Mouse (Mus musculus) layer of hippocampus, postnatal 14 days (tissue): ENCODE measurements at regions not wholly inside any gene's neighbourhood (a gene's known extent, or its start where the extent isn't known, plus 50 kb on each side); places are given as distances from the start of the nearest gene placed in this dataset.

ENCODE experiments used
- DNase-seq, 2 experiments: peaks; one replicate each; pipeline ENCODE4 v3.0.0; 2021 to 2022; ENCODE audit warnings: low spot score in 2 of 2, mixed read lengths in 1 of 2

DNA sequence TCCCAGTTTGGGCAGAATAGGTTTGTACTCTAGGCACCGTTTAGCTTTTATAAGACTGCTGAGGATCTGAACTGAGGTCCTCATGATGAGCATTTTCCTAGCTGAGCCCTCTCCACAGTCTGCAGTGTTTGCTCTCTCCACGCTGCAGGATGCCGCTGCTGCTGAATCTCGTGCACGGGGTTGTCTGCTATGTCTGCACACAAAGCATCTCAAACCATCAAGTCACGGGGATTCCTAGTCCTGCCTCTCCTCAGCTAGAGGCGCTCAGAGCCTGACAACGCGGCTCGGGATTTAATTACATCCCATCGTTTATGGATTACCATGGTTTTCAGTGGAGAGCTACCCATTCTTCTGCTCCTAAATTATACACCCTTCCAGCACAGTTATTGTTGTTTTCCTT is 175.6 kb downstream of the Rnf144b start:
- DNase-seq, result no peak

DNA sequence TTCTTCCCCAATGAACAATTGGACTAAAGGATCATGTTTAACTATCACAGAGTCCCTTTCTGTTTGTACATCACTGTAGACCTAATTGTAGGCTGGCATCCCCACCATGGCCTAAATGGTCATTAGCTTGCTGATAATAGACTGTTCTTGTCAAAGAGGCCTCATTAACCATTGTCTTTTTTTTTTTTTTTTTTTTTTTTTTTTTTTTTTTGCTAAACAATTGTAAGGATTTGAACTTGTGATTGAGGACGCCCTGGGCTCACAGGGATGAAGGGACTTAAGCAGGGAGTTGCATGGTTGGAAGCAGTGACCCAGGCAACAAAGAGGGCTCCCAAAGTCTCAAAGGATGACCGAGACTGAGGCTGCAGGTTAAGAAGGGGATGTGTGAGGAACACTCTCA is 178.0 kb downstream of the Rnf144b start:
- no peak for DNase-seq

DNA sequence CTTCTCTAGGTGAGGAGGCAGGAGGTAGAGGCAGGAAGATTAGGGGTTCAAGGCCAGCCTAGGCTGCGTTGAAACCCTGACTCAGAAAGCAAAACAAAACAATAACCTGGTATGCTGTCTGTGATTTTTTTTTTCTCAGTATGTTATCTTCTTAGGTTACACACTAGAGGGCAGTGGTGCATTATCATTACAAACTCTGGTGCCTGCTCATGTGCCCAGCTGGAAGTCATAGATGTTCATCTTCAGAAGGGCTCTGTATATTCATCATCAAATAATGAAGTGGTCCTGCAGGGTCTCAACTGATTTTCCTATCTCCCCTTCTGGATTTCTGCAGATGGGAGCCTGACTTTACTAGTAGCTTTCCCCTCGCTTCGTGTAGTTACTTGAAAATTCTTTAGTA is 178.6 kb downstream of the Rnf144b start:
- DNase-seq, result peak in 1 of 2 experiments; percentile 67

DNA sequence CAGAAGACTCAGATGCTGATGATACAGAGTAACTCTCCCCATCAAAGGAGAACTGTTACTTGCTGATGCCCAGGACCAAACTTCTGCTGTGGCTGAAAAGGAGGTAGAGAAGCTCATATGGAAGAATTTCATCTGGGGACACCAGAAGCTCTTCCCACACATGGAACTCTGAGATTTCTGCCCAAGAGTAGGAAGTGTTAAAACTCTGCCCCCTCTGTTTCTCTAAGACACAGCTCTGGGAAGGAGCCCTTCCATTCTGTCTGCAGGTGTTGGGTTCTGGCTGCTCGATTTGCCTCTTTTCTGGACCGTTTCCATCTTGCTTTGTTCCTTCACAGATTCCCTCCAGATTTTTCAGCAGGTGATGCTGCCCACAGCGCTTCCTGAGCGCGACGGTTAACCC is 187.0 kb downstream of the Rnf144b start:
- DNase-seq, result no peak

DNA sequence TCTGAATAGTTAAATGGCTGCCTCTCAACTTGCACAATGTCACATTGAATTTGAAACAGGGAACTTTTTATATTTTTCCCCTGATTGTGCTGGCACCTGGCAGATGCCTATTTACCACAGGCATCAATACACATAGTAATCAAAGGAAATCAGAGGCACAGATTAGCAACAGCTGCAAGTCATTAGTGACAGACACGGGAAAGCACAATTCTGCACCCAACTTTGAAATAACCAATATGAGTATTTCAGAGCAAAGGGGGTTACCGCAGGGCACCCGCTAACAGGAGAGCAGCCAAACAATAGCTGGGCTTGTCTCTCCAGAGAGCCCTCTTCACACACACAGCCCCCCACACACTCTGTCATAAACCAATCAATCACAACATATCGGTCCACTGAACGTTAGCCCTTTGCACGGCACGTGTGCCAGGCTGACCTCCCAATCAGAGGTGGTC is 188.3 kb downstream of the Rnf144b start:
- peak in 1 of 2 experiments; percentile 31 for DNase-seq

DNA sequence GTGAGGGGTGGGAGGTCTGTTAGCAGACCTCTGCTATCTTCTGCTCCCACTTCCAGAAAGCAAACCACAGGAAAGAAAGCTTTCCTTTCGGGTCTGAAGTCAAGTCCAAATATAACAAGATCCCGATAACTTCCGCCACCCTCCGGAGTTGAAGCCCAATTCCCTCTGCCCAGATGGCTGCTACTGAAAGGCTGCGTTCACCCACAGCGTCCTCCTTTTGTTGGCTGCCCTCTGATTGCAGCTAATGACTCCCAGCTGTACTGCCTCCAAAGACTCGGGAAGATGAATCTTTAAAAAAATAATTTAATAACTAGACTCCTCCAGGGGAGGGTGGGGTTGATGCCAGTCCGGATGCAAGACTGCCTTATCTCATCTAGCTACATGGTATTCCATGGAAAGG is 197.1 kb downstream of the Rnf144b start:
- DNase-seq, result no peak

DNA sequence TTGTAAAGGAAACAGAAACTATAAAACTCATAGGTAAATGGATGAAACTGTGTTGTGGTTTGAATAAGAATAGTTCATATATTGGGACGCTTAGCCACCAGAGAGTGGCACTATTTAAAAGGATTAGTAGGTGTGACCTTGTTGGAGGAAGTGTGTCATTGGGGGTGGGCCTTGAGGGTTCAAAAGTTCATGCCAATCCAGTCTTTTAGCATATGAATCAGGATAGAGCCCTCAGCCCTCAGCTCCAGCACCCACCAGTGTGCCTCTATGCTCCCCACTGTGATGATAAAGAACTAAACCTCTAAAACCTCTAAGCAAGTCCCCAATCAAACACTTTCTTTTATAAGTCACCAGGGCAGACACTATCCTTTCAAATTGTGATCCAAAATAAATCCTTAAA is 199.4 kb downstream of the Rnf144b start:
- DNase-seq, result no peak

DNA sequence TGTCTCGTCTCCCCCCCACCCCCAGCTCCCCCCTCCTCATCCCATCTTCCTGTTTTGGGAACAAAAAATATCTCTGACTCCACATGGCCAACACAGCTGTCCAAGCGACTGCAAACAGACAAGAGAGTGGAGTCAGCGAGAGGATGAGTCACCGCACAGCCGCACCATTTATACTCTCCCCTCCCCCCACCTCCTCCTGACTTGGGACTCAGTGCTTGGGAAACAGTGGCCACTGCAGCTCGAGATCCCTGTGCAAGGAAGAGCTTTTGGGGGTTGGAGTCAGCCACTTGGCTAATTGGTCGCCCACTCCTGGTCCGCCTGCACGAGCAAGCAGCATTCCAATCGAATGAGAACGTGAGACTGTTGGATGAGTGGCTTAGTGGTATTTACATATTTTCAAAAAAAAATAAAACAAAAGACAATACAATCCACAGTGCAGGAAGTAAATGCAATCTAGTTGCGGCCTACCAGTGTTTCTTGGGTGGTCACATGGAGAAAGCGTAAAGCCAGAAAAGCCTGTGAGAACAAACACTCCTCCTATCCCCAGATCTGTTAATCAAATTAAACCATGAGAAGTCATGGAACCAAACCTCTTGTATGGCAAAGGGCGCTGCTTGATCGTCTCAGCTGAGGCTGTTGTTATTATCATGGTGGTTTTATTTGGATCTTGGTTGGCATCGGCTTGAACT is 213.7 kb downstream of the Rnf144b start:
- peak; percentile 35 to 44 for DNase-seq

DNA sequence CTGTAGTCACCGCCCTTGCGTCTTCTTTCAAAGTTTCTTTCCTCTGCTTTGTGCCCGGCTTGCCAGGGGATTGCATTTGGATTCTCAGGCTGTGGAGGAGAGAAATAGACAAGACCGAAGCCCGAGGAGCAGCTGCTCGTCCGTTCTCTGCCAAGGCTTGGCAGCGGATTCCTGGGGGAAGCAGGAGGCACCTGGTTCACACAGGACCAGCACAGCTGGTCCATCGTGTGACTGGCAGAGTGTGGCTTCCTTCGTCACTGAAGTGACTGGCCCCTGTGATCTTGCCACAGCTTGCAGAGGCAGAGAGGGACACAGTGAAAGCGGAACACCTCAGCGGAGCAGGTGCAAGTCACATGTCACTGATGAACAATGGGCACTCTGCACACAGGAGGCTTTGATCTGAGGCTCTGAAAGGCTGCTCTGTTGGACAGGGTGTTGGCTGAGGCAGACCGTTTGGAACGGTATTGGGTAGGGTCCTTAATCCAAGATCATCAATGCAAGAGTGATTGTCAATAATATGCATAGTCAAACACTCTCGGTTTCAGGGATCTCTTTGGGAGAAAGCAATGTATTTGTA is 214.5 kb downstream of the Rnf144b start:
- DNase-seq, result peak; percentile 26 to 37

DNA sequence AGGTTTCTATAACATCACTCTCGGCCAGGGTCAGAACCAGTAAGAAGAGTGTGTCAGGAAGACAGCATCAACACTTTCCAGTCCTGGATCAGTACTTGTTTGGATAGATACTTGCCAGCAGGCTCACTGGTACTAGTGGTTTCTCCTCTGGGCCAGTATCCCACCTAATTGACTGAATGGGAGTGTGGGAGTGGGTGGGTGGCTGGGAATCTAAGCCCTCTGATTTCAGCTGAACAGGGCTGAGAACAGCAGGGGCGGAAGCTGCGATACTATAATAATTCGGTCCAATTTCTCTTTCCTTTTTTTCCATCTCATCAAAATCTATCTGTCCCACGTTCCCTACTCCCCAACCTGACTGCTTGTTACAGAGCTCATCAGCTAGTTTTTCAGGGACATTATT is 217.0 kb downstream of the Rnf144b start:
- DNase-seq, result peak in 1 of 2 experiments; percentile 53

DNA sequence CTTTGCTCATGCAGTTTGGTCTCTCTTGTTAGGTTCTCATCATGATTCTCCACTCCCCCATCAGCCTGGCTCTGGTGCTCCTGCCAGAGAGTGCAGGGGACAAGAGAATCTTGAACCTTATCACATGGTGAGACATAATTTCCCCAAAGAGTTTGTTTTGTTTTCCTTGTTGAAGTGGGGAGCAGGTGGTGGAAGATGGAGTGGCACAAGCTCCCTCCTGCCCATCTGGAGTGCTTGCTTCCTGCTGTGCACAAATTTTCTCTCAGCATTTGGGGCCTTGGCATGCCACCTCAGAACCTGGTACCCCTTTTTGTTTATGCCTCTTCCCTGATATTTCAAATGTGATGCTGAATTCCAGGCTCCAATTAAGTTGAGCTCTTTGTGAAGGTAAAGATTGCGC is 219.9 kb downstream of the Rnf144b start:
- DNase-seq, result peak in 1 of 2 experiments; percentile 41

DNA sequence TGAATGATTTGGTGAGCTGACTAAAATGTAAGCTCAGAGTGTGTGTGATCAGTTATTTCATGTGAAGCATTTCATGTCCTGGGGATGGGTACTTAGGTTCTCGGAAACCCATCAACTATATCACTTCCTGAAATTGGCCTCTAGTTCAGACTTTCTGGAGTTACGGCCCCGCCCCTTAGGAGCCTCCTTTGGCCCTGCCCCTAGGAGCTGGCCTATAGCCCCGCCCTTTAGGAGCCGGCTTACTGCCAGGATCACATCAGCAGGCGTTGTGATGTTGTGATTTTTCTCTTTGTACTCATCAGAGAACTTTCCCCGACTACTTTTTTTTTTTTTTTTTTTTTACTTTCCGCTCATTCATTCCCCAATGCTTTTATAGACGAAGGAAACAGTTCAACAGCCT is 223.1 kb downstream of the Rnf144b start:
- no peak for DNase-seq

DNA sequence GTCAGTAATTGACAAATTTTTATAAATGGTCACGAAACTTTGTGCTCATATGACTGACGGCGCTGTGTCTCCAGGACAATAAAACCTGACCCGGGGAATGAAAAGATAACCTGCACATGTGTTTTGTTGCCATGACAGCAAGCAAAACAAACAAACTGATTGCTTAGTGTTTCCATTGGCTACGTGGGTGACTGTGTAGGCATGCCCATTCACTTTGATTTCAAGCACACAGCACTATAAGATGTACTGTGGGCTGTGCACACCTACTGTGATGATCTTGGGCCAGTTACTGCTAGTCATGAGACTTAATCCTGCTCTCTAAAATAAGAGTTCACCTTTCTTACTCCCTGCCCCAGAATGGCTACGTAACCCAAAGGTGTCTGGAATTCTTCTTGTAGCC is 225.4 kb downstream of the Rnf144b start:
- no peak for DNase-seq

DNA sequence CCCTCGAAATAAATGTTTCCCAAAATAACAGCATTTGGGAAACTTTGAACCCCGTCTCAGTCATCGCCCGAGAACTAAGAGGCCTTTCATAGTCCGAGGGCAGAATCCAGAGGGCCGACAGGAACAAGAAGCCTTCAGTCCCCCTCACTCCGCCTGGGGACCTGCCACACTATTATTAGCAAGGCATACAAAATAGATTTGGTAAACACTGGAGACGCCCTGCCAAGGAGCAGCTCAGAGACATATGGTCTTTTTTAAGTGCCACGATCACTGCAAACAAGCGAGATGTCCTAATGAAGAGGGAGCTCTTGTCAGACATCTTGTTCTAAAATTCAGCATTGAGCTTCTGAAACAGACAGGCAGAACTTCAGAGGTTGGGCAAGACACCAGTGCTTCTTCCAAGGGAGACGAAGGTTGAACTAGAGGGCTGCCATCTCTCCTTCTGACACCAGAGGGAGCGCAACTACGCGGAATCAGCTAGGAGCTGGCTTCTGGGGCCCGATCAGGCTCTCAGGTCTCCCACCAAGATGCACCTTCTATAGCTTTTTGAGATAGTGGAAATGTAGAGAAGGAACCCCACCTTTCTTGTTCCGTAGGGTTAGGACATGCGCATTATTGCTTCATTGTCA is 226.2 kb downstream of the Rnf144b start:
- DNase-seq, result peak; percentile 80 to 88

DNA sequence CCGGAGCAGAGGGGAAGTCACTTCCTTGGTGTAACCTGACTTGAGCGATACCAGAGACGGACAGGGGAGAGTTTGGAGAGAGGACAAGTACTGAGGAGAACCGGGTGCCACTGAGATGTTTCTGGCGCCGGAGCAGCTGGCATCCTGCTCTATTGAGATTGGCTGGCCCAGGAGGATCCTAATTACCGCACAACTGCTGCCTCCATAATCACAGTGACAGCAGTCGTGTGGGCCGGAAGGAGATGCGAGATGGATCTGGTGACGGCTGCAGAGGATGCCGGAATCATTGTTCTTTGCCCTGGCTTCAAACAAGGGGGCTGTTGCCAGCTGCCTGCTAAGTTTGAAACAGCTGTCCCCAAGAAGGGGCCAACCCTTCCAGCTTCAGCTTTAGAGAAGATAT is 232.0 kb downstream of the Rnf144b start:
- peak in 1 of 2 experiments; percentile 36 for DNase-seq

DNA sequence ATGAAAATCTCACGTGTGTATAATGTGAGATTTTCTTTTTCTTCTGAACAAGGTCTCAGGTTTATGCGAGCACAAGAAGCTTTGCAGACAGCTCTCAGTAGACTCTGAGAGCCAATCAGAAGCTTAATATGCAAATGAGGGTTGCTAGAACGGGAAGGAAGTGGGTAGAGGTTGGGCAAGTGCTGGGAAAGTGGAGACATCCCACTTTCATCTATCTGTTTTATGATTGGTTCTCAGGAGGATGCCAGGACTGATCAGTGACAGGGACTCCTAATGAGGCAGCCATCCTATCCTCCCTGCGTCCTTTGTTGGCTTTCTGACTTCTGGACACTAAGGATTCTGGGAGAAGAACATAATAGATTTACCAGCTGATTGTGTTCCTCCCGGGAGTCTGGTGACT is 232.7 kb downstream of the Rnf144b start:
- no peak for DNase-seq

DNA sequence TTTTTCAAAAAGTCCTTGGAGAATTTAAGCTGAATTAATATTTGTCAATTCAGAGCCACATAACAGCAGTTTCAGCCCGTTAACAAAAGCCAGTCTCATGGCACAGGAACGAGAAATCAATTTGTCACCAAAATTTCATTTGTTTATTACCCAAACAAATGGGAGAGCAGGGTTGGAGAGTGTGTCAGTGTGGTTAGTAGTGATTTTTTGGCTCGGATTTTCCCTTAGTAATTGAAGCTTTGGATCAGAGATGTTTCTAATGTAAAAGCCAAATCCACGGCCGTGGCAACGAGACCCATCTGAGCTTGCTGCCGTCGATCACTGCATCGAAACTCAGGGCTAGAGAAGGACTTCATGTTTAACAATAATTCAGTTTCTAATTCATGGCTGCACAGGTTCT is 236.5 kb downstream of the Rnf144b start:
- peak in 1 of 2 experiments; percentile 64 for DNase-seq

DNA sequence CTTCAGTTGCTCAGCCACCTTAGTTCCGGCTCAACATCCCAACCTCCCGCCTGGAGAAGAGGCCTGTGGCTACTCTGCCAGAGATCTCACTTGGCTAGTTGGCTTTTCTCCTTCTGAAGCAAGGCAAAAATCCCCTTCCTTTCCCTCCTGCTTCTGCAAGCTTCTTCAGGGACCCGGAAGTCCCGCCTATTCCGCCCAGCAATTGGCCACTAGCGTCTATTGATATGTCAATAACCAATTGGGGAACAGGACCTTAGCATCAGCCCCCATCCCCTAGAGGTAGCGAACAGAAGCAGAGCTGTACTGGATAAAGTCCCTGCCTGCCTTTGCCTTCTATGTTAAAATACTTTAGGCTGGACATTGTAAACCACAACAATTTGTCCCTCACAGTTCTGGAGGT is 243.3 kb downstream of the Rnf144b start:
- DNase-seq, result no peak

DNA sequence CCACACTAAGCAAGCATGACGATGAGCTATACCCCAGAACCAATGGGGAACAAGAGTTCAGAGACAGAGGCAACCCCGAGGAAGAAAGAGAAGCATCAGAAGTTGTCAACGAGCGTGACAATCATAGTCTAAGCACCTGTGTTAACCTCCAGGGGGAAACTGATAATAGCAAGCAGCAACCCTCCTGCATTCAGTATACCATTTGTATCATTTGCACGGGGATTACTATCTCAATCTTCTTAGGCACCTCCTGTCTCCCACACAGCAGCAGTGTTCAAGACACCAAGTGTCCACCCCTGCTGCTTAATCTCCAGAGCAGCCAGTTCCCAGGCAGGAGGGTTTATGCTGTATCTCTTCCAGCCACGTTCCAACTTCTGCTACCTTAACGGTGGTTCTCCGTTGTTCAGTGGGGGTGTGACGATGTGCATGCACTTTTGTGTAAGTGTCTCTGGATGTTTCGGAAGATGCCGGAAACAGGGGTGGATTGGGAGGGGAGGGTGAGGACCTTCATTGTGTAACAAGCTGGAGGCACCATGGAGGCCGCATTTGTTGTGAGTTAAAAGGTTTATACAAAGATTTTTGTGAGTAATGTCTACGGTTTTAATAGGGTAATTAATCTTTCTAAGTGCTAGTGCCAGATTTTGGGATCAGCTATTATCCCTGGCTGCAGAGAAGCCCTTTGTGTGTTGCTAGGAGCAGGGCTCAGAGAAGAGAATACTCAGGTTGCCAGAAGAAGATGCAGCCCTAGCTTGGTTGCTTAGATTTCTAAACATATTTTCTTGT is 245.8 kb downstream of the Rnf144b start:
- no peak for DNase-seq

DNA sequence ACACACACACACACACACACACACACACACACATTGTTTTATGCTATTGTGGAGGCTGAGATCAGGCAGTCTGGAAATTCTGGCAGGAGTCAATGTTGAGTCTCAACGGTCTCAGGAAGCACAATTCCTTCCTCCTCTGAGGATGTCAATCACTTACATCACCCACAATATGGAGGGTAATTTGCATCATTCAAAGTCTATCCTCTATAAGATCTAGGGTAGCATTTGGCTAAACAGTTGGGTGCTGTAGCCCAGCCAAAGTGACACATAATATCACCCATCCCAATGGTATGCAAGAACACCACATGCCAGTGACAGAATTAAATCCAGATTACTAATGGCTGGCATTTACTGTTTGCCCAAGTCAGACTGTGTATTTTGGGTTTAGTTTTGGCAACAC is 252.1 kb downstream of the Rnf144b start:
- no peak for DNase-seq

DNA sequence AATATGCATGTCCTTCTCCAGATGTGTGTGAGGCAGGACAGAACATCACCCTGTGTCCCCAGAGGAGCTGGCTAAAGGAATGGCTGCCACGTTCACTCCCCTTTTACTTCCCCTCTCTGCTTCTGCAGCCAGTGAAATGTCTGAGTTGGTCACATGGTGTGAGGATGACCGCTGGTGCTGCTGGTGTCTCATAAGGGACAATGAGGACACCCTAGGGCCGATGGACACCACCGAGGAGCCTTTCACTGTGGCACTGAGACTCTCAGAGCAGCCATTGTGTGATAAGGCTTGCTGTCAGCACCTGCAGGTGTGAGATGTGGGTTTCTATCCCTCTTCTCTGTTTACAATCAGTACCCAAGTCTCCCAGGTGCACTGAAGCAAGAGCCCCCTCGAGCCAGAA is 268.6 kb downstream of the Rnf144b start:
- DNase-seq, result no peak
